Mouse (Mus musculus): ENCODE data around the gene Mrps10. TPM values are rescaled to one million over a fixed set of nuclear protein-coding genes. Genes with fewer than 3 reads are reported as not detected.

Gene Mrps10
- 60.6 and 67.7 TPM in 2 replicates for polyA plus RNA-seq (2015; fragmentation: Nextera tagmentation; extraction: Ambion mirVana)

DNA sequence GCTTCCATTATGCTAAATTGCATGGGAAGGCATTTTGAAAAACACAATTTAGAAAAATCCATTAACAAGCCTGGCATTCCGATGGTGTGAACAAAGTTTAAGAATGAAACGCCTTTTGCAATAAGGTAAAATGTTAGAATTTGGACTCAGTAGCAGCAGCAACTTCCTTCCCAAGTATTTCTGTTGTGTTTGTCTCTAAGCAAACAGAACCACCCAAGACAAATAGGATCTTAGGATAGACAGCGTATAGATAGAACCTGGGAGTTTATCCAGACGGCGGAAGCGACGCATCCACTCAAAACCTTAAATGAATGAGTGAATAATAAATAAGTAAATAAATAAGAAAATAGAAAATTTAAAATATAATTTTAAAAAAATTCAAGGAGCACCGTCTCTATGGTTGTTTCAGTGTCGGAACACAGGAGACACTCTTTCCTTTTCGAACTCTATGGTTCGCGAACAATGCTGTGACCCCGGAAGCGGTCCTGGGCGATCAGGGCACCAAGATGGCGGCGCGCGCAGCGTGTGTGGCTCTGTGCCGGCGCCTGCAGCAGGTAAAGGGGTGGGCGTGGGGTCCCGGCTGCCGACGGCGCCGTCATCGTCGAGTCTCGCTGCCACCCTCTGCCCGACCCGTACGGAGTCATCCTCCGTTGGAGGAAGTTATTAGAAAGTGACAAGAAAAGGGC, at the start of gene Mrps10:
Gene Mrps10 (plus strand): TSS at position 487 of the 686 bp plus-strand sequence.
- peaks cover 24% of the 10 kb centered on the region for H3K27me3 ChIP-seq (replicated peaks)
- H3K4me2 ChIP-seq = peak within 1 kb of the TSS; percentile 81
- peaks cover 13% of the 10 kb centered on the region for H3K4me1 ChIP-seq
- H3K27ac ChIP-seq (replicated peaks) = 0 out of 2 replicates have a peak within 1 kb of the TSS, but pooled peaks have one; percentile 21
- no peaks in the 10 kb centered on the region for H3K9me3 ChIP-seq
- H3K36me3 ChIP-seq = peaks cover 15% of the 10 kb centered on the region
- no peak for ATAC-seq (ENCODE audit: extremely low read depth, insufficient number of reproducible peaks, low FRiP score, low TSS enrichment)
- peak within 1 kb of the TSS; percentile 87 for H3K9ac ChIP-seq
- H3K4me3 ChIP-seq = peak within 1 kb of the TSS; percentile 85
- 4% methylated on average over 35 of the region's 35 CpGs for WGBS

DNA sequence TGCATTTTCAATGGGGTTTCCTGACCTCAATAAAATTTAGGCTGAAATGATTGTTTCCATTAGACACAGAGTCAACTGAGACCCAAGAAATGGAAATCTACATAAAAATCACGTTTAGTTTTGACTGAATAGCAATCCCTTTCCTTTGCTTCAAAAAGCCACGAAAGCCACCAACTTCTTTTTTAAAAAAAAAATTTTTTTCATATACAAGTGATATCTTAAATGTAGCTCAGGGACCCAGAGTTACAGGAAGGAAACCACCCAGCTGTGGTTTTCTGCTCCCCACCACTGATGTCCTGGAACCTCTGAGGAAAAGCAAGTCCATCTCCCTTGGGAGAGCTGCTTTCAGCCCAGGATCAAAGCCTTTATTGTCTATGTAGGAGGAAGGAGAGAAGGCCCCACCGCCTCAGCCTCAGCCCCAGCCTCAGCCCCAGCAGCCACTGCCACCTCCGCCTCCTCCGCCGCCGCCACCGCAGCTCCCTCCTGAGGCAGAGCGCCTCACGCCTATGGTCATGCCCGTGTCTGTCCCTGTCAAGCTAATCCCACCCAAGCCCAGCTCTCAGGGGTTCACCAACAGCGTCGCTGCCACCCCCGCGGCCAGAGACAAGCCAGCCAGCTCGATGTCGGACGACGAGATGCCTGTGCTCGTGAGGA, 49.6 kb upstream of the Mrps10 start:
- H3K27ac ChIP-seq (replicated peaks) = no peak overlapping the region
- H3K4me1 ChIP-seq = peaks cover 7% of the 10 kb centered on the region
- ATAC-seq (ENCODE audit: extremely low read depth, insufficient number of reproducible peaks, low FRiP score, low TSS enrichment) = no peak
- peaks cover 72% of the 10 kb centered on the region for H3K36me3 ChIP-seq
- no peak overlapping the region for H3K9ac ChIP-seq
- WGBS = 68% methylated on average over 20 of the region's 20 CpGs
- no peaks in the 10 kb centered on the region for H3K9me3 ChIP-seq
- H3K27me3 ChIP-seq (replicated peaks) = no peaks in the 10 kb centered on the region
- H3K4me2 ChIP-seq = no peak overlapping the region
- H3K4me3 ChIP-seq = no peak overlapping the region

DNA sequence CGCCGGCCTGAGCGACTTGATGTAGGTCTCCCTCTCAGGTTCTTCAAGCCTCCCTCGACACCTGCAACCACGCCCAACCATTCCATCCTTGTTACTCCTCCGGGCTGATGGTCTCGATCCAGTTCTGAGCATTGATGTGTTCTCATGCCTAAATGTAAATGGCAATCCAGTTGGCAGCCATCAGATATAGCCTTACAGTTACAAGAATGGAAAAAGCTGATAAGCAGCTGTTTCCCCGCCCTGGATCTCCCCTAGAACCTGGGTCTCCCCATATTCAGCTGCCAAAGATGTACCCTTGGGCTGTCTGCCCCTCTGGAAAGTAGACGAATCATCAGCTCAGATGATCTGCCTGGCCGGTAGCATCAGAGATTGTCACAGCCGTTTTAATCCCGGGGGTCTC, 48.9 kb upstream of the Mrps10 start:
- Histone ChIP-seq H3K27me3 (replicated peaks) (no peaks in the 10 kb centered on the region), H3K4me1 (peaks cover 7% of the 10 kb centered on the region), H3K27ac (replicated peaks) (no peak overlapping the region), H3K9ac (no peak overlapping the region), H3K36me3 (peaks cover 72% of the 10 kb centered on the region), H3K4me3 (no peak overlapping the region), H3K4me2 (no peak overlapping the region), H3K9me3 (no peaks in the 10 kb centered on the region)
- no peak for ATAC-seq (ENCODE audit: extremely low read depth, insufficient number of reproducible peaks, low FRiP score, low TSS enrichment)
- WGBS = 84% methylated on average over 12 of the region's 12 CpGs

DNA sequence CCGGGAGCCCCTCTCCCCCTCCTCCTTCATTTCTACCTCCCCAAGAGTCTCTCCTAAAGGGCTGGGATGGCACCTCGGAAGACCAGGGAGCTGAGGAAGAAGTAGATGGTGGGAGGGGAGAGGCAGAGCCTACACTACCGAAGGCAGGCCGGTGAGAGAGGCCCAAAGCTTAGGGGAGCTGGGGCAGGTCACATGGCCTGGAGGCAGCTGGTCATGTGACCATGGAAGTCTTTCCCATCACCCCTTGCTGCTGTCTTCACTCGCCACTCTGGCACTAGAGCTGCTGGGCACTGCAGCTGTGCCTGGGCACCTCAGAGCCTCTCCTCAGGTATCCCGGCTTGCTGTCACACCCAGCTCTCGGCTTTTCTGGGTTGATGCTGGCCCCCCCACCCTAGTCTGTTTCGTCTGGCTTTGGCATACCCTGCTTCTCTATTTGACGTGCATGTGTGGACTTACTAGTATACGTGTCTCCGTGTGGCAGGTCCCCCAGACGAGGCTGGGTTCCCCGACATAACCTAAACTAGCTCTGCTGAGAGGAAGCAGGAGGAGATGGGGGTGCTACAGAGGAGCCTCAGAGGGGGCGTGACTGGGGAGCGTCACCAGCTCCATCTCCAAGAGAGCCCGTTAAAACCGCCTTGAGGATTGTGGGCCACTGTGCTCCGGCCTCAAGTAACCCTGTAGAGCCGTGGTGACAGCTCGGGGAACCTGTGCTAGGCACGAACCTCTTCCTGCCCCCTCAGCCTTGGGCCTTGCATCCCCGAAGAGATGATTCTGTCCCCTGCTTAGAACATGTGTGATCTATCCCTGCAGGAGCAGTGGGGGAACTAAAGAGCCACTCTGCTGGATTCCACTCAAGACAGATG, 46.3 kb upstream of the Mrps10 start:
- Histone ChIP-seq H3K4me2 (no peak overlapping the region), H3K9me3 (no peaks in the 10 kb centered on the region), H3K4me1 (no peaks in the 10 kb centered on the region), H3K9ac (no peak overlapping the region), H3K27ac (replicated peaks) (no peak overlapping the region), H3K36me3 (peaks cover 72% of the 10 kb centered on the region), H3K27me3 (replicated peaks) (no peaks in the 10 kb centered on the region), H3K4me3 (no peak overlapping the region)
- 74% methylated on average over 22 of the region's 22 CpGs for WGBS
- ATAC-seq (ENCODE audit: extremely low read depth, insufficient number of reproducible peaks, low FRiP score, low TSS enrichment) = no peak

DNA sequence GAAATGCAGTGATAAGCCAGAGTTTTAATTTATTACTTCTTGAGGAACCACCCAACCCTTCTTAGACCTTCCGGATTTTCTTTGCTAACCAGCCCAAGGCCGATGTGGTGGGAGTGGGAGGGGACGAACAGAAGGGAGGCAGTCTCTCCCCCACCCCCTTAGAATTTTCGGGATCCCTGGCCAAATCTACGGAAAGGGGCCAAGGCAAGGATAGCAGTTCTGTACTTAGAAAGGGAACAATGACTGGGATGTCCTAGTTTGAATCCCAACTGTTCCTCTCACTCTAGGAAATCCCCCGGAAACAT, 45.7 kb upstream of the Mrps10 start:
- Histone ChIP-seq H3K4me1 (no peaks in the 10 kb centered on the region), H3K9ac (no peak overlapping the region), H3K36me3 (peaks cover 72% of the 10 kb centered on the region), H3K4me3 (no peak overlapping the region), H3K4me2 (no peak overlapping the region), H3K9me3 (no peaks in the 10 kb centered on the region), H3K27me3 (replicated peaks) (no peaks in the 10 kb centered on the region), H3K27ac (replicated peaks) (no peak overlapping the region)
- 88% methylated on average over 6 of the region's 6 CpGs for WGBS
- ATAC-seq (ENCODE audit: extremely low read depth, insufficient number of reproducible peaks, low FRiP score, low TSS enrichment) = no peak

DNA sequence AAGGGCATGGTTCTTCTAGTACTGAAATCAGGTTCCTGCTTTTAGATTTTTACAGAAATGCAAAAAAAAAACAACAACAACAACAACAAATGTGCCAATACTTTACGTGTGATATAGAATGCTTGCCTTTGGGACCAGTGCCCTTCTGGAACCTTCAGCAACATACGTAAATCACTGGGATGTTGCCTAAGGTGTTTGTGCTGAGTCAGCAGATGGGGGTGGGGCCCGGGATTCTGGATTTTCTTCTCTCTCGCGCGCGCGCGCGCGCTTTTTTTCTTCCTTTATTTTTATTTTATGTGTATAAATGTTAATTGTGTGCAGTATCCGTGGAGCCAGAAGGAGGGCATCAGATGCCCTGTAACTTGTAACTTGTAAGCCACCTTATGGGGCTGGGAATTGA, 41.1 kb upstream of the Mrps10 start:
- 83% methylated on average over 12 of the region's 12 CpGs for WGBS
- peaks cover 87% of the 10 kb centered on the region for H3K36me3 ChIP-seq
- no peaks in the 10 kb centered on the region for H3K9me3 ChIP-seq
- ATAC-seq (ENCODE audit: extremely low read depth, insufficient number of reproducible peaks, low FRiP score, low TSS enrichment) = no peak
- no peak overlapping the region for H3K9ac ChIP-seq
- H3K4me1 ChIP-seq = peaks cover 6% of the 10 kb centered on the region
- H3K4me2 ChIP-seq = no peak overlapping the region
- H3K4me3 ChIP-seq = no peak overlapping the region
- no peaks in the 10 kb centered on the region for H3K27me3 ChIP-seq (replicated peaks)
- H3K27ac ChIP-seq (replicated peaks) = no peak overlapping the region

DNA sequence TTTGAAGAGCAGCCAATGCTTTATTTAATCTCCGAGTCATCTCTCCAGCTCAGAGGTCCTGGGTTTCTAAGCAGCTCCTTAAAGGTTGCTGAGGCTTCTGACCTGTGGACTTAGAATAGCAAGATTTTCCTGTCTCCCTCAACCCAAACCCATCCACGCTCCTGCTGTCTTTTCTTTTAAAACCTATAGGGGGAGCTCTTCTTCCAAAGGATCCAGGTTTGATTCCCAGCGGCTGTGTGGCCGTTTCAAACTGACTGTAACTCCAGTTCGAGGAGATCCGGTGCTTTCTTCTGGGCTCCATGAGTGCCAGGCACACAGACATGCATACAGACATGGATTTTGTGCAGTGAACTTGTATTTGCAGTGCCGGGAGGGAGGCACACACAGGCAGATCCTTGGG, 40.7 kb upstream of the Mrps10 start:
- ATAC-seq (ENCODE audit: extremely low read depth, insufficient number of reproducible peaks, low FRiP score, low TSS enrichment) = no peak

DNA sequence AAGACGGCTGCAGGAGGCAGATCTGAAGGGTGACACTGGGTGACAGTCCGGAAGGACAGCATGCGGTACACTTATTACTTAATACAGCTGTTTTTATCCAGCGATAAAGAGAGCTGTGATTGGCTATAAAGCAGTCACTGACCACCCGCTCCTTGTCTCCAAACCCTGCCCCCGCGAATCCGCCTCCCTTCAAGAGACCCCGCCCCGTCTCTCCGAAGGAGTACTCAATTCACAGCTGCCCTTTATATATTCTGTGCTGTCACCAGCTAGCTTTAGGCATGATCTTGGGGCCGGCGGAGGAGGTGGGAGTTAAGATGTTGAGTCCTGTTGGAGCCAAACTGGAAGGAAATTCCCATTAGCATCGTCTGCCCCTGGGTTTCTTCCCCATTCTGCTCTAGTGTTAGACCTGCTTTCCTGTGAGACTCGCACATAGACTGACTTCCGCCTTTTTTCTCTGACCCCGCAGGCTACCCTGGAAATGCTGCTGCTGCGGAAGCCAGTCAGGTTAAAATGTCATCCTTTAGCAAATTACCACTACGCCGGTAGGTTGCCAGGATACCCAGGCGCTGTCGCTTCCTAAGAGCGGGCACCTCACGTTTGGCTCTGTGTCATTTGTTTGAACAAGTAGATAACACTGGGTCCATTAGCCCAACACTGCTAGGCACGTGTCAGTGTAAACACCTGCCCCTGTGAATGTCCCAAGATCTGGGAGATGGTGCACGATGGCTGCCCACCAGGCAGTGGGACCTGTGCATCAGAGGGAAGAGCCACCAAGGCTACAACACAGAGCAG, 39.9 kb upstream of the Mrps10 start:
- H3K36me3 ChIP-seq = peaks cover 76% of the 10 kb centered on the region

More for the DNA sequence above, 40.7 kb upstream of the Mrps10 start:
- no peak overlapping the region for H3K4me2 ChIP-seq
- no peak overlapping the region for H3K27ac ChIP-seq (replicated peaks)
- H3K36me3 ChIP-seq = peaks cover 84% of the 10 kb centered on the region
- no peaks in the 10 kb centered on the region for H3K9me3 ChIP-seq
- no peak overlapping the region for H3K4me3 ChIP-seq
- H3K9ac ChIP-seq = no peak overlapping the region
- no peaks in the 10 kb centered on the region for H3K27me3 ChIP-seq (replicated peaks)
- peaks cover 6% of the 10 kb centered on the region for H3K4me1 ChIP-seq
- 66% methylated on average over 7 of the region's 7 CpGs for WGBS

DNA sequence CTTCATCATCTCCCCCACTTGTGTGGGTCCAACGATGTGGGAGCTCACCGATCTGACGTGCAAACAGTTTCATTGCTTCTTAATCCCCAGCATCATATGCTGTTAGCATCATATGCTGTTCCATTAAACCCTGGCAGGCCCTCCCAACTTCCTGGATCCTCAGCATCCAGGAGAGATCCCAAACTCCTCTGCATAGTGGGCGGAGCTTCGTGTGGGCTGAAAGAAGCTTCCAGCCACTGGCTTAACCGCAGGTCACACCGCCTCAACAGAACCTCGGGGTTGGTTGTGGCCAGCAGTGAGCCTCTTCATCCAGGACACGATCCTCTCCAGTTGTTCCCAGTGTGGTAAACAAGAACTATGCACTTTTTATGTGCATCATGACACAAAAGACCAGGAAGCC, 38.1 kb upstream of the Mrps10 start:
- 81% methylated on average over 9 of the region's 9 CpGs for WGBS
- Histone ChIP-seq H3K27me3 (replicated peaks) (no peaks in the 10 kb centered on the region), H3K9me3 (no peaks in the 10 kb centered on the region), H3K4me1 (peaks cover 6% of the 10 kb centered on the region), H3K27ac (replicated peaks) (no peak overlapping the region), H3K36me3 (peaks cover 71% of the 10 kb centered on the region), H3K9ac (no peak overlapping the region), H3K4me3 (no peak overlapping the region), H3K4me2 (no peak overlapping the region)
- no peak for ATAC-seq (ENCODE audit: extremely low read depth, insufficient number of reproducible peaks, low FRiP score, low TSS enrichment)

More for the DNA sequence above, 39.9 kb upstream of the Mrps10 start:
- no peak for ATAC-seq (ENCODE audit: extremely low read depth, insufficient number of reproducible peaks, low FRiP score, low TSS enrichment)
- Histone ChIP-seq H3K4me1 (peaks cover 6% of the 10 kb centered on the region), H3K4me2 (no peak overlapping the region), H3K27ac (replicated peaks) (no peak overlapping the region), H3K4me3 (no peak overlapping the region), H3K9me3 (no peaks in the 10 kb centered on the region), H3K27me3 (replicated peaks) (no peaks in the 10 kb centered on the region), H3K9ac (no peak overlapping the region)
- WGBS = 76% methylated on average over 26 of the region's 26 CpGs

DNA sequence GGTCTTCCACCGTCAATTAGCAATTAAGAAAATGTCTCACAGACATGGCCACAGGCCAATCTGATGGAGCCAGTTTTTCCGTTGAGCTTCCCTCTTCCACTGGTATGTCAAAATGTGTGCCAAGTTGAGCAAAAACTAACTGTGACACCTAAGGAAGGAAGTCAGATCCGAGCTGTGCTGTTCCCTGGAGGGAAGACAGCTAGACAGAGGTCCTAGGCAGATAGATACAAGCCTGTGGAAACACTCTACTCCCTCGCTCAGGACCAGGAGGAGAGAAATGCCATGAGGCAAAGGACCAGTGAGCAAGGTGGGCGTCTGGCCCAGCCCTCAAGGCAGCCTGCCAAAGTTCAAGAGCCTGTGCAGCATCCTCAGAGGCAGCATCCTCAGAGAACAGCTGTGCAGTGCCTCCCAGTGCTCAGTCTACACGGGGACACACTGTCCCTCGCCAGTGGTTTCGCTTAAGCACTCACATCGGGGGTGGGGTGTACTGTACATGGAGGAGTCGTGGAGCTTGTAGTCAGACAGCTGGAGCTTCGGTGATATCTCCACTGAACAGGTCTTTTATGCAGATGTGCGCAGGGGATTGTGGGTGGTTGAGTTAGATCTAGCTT, 36.6 kb upstream of the Mrps10 start:
- no peak overlapping the region for H3K4me3 ChIP-seq
- H3K9me3 ChIP-seq = no peaks in the 10 kb centered on the region
- H3K27ac ChIP-seq (replicated peaks) = peak overlapping the region; percentile 48
- H3K4me2 ChIP-seq = no peak overlapping the region
- no peak overlapping the region for H3K9ac ChIP-seq
- peaks cover 6% of the 10 kb centered on the region for H3K4me1 ChIP-seq
- H3K36me3 ChIP-seq = peaks cover 72% of the 10 kb centered on the region
- no peak for ATAC-seq (ENCODE audit: extremely low read depth, insufficient number of reproducible peaks, low FRiP score, low TSS enrichment)
- WGBS = 62% methylated on average over 12 of the region's 12 CpGs
- H3K27me3 ChIP-seq (replicated peaks) = no peaks in the 10 kb centered on the region
